Mouse (Mus musculus) urinary bladder, postnatal 10 days (tissue): ENCODE measurements around the gene N4bp3.
"Not testable (repeated sequence)": the region's sequence is repeated elsewhere in the genome, so short reads cannot be mapped to it uniquely, and the experiment has no call there.

ENCODE experiments used
- DNase-seq: peaks from one replicate; pipeline ENCODE4 v3.0.0; 2022; ENCODE audit warnings: low spot score

N4bp3 gene

DNA sequence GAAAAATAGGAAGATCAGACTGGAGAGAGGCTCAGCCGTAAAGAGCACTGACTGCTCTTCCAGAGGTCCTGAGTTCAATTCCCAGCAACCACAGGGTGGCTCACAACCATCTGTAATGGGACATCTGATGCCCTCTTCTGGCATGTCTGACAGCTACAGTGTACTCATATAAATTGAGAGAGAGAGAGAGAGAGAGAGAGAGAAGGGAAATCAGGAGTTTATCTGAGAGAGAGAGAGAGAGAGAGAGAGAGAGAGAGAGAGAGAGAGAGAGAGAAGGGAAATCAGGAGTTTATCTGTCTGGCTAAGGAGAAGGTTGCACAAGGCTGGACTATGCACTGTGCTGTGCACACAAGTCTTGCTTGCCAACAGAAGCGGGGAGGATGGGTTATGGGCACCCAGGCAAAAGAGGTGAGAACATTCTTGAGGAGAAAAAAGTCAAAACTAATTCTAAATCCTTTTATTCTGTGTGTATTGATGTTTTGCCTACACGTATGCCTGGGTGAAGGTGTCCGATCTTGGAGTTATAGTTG is 2.3 kb upstream of the N4bp3 start:
- no peak for DNase-seq

DNA sequence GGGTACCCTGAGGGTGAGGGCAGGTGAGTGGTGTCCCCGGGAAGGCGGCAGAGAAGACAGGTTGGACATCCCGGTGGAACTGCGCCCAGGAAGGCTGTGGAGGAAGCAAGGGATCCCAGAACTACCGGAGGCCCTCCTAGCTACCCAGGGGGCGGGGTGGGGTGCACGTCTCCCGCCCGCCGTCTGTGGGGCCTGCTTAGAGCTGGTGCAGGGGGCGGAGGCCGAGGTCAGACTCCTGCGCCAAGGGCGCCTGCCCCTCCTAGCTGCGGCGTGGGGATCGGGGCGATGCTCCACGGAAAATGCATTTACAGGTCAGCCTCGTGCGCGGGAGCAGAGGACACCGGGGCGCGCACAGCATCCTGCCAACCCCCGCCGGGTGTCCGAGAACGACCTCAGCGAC is 381 bp downstream of the N4bp3 start:
- DNase-seq = no peak

DNA sequence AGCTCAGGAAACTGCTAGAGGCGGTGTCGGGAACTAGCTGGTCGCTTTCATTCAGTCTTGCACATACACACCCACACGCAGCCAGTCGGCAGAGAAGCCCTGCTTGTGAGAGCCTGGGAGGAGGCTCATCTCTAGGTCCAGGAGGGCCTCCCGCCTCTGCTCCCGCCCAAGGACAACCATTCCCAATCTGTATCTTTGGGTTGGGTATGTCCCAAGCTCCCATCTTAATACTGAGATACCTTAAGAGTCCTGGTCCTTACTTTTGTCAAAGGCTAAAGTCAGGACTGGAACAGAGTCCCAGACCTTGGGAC is 798 bp downstream of the N4bp3 start:
- no peak for DNase-seq

DNA sequence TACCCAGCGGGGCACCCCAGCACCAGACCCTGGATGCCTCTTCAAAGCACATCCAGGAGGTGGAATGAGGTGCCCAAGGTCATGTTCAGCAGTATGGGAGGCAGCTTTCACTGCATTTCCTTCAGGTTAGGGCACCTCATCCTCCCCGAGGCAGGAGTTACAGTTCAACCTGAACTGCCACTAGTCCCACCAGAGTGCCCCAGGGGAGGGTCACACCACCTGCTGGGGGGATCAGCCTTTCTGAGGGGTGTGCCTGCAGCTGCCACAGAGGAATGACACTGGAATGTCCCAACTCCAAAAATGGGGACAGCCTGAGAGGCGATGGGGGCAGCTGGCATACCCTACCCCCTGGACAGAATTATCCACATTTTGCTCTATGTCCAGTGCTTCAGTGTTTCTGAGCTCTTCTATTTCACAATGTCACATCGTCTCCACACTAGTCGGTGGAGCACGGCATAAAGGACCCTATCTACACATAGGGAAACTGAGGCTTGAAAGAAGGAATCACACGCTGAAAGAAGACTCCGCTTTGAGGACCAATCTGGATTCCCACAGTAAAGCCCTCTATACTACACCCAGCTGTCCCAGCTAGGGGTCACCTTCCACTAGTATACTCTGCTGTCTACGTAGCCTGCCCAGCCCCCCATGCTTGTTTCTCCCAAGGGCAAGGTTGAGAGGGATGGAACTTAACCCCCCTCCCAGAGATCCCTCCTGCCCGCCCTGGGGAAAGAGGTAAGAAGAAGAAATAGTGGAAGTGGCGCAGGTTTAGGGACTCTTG is 1.3 kb downstream of the N4bp3 start:
- DNase-seq = no peak

DNA sequence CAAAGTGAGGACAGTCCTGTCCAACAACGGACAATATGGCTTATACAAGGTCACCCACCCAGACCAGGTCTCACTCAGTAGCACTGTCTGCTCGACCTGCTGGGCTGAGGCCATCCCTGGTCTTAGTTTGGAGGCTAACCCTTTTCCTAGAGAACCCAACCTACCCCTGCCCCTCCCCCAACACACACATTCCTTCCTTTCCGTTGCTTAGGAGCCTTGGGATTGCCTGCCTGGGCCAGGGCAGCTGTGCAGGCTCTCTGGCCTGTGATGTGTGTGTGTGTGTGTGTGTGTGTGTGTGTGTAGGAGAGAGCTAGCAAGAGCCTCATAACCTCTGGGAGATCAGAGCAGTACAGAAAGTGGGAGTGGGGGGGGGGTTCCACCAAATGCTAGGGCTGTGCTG is 2.1 kb downstream of the N4bp3 start:
- no peak for DNase-seq

DNA sequence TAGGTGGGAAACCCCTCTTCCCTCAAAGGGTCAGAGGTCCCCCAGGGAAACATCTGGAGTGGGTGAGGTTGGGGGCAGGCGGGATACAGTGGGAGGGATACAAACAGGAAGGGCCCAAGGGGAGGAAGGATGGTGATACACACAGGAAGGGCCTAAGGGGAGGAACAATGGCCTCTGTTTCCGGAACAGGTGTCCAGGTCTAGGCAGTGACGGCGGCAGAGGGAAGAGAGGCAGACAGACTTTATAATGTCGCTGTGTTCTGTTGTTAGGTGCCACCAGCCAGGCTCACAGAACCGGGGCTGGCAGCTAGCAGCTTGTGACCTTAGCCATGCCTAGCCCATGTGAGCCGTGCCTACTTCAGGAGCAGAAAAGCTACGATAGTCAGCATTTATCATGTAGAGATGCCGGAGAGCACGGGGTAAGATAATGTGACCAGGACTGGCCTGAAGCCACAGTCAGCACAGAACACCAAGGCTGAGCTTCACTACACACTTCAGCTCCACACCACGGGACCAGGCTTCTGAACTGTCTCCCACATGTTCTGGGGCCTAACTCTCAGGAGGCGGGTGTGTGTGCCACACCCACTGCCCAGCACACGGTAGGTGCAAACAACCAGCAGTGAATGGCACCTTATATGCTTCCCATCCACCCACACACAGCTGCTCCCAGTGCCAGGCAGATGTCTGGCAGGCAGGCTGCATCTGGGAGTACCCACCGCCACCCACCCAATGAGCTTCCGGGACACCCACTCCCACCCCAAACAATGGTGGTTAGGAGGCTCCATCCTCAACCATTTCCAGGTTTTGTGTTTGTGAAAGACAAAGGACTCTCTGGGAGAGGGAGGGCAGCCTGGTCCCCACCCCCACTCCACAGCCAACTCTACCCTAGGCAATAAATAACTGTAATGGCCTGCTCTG is 3.6 kb downstream of the N4bp3 start:
- DNase-seq = no peak

DNA sequence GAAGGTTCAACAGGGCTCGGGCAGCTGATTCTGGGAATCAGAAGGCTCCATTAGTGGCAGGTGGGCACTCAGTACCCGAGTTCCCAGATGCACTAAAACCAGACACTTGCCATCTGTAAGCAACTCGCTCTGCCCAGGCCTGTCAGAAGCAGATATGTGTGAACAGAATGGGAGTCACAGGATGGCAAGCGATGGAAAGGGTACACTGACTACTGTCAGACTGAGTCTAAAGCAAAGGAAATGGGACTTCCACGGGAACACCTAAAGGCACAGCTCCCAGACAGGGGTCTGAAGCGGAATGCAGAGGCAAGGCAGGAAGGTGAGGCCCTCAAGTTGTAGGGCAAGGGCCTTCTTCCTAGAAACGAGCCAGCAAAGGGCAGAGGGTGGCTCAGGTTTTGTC is 4.4 kb downstream of the N4bp3 start:
- no peak for DNase-seq

DNA sequence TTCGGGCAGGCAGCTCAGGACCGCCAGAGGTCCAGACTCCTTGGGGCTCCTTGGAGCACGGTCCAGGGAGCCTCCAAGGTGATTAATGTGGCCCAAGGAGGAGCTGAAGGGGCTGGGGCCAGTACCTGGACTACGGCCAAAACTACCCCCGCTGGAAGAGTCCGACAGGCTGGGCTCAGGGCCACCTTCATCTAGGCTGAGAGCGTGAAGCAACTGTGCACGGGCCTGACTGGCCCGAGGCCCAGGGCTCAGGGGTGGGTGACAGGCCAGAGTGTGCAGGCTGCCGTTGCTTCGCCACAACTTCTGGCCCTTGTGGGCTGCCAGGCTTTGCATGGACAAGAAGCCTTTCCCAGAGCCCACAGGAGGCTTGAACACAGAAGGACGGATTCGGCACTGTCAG is 5.3 kb downstream of the N4bp3 start:
- DNase-seq = no peak

DNA sequence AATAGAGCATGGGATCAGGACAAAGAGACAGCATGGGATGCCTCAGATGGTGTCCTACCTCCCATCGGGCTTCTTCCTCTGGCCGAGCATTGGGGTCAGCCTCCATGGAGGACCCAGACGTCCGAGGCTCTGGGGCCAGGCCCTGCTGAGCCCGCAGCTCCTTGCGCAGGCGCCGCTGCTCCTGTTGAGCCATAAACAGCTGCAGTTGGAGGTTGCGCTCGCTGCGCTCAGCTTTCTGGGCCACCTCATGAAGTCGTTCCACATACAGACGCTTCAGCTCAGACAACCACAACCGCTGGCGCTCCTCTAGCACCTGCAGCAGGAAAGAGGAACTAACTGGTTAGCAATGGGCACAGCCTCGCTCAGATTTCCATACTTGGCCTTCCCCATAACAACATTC is 6.4 kb downstream of the N4bp3 start:
- DNase-seq = no peak

DNA sequence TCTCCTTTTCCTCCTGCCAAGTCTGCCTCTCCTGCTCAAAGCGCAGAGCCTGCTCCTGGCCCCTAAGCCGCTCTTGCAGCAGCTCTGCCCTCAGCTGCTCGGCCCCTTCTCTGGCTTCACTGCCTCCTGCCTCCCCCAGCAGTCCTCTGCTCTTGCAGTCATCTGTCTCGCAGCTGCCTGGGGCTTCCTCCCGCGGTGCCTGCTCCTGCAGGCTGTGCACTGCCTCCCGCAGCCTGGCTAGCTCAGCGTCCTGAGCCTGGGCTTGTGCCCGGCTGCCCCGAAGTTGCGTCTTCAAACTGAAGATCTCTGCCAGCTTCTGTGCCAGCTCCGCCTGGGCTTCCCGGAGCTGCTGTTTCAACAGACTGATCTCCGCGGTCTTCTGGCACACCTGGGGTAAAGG is 6.9 kb downstream of the N4bp3 start:
- no peak for DNase-seq

DNA sequence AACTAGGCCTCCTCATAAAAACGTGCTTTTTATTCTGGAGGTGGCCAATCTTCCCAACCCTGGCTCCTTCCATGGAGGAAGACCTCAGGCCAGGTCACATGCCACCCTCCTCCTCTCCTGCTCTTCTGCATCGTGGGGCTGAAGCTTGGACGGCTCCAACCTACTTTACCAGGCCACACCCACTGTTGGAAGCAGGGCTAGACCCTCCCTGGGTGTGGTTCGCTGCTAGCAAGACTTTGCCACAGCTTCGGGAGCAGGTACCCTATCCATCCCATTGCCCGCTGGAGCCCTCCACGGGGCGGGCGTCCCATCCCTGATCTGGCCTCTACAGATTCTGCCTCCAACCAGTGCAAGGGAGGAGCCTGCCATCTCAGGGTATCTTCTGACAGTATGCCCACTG is 7.4 kb downstream of the N4bp3 start:
- DNase-seq = no peak

DNA sequence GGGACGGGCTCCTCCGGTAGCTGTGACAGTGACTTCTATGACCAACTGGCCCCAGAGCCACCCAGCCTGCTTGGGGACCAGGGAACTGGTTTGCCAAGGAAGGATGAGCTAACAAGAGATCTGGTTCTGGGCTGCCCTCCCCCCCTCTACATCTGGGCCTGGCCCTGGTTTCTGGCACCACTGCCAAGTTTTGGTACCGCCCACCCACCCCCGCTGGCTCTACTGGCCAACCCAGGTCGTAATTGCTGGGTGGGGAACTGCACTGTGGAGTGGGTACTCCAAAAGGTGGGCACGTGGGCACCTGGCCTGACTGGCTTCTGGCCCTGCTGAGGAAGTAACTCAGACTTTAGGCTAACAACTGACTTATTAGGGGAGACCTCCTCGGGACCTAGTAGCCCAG is 9.9 kb downstream of the N4bp3 start:
- DNase-seq = no peak

DNA sequence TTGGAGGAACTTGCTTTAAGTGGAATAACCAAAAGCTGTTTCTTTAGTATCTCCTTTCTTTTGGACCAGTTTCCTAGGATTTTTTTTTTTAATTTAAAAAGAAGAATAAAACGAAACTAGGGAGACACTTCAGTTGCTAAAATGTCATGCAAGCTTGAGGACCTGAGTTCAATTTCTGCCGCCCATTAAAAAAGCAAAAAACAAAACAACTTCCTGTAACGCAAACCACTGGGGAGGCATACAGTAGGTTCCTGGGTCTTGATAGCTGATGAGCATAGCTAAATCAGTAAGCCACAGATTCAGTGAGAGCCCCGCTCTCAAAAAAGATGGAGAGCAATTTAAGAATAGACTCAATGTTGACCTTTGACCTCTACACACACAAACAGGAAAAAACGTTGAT is 12.1 kb downstream of the N4bp3 start:
- DNase-seq = no peak

DNA sequence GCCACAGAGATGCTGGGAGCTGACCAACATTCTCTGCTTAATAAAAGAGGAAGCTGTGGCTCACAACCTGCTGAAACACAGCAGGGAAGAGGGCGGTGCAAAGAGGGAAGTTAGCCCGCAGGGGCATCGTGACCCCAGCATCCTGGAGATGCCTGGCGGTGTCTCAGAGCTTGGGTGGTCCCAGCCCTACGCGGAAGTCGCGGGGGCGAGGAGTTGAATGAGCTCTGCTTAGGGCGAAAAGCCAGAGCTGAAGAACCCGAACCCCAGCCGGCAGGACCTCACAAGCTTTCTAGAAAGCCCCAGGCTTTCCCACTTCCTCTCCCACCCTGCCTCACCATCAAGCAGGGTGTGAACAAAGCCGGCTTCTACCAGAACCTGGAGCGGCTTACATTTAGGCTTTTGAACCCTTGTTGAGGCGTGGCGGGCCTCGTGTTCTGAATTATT is 12.6 kb downstream of the N4bp3 start:
- DNase-seq = no peak

DNA sequence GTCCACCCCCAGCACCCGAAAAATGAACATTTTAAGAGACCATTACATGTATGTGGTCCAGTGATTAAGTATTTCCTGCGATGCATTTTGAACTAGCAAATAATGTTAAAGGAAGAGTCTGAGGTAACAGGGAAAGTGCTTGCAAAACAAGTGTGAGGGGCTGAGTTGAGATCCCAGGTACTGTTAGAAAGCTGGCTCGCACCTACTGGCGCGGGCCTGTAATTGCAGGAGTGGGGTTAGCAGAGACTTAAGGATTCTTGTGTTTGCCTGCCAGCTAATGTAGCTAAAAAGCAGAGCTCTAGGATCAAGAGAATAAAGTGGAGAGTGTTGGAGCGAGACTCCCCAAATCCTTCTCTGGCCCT is 14.3 kb downstream of the N4bp3 start:
- no peak for DNase-seq

DNA sequence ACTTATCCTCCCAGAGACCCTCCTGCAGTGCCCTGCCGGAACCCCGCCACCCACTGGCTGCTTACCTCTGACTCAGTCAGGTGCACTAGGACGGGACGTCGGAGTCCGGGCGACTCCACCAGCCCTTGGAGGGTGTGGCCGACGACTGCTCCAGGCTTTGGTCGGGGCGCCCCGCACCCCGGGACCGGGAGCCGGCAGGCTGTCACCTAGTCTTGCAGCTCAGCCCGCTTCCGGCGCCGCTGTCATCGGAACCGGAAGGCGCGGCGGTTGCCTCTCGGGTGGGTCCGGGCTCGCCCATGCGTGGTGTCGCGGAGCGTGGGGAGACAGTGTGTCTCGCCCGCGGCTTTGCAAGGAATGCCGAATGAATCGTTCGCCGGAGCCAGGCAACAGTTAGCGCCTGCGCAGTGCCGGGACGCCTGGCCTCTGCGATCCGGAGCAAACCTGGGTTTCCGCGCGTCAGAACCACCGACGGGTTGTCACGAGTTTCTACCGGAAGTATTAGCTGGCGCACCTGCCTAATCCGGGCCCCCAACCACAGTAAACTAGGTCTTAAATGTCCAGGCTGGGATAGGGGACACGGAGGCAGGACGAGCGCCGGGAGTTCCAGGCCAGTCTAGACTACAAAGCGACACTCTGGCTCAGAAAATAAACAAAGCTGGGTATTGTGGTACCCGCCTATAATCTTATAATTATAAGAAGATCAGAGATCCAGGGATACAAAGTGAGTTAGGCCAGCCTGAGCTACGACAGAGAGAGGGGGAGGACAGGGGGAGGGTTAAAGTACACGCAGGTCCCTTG is 14.9 kb downstream of the N4bp3 start, which contains the start of gene Rmnd5b:
Gene Rmnd5b (minus strand): TSS at position 372 of the 798 bp plus-strand sequence.
- DNase-seq = peak; percentile 71

DNA sequence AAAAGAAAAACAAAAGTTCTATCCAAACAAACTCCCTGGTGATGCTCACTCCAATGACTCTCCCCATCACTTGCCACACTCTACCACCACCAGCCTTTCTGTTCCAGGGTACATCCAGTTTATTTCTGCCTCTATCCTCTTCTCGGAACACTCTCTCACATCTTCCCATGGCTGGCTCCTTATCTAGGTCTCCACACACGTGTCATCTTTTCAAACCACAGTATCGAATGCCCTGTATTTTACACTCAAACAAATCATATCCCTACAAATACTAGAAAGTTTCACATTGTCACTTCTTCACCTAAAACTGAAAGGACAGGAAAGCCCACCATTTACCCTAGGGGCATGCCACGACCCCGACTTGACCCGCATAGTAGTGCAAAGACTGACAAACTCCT is 15.5 kb downstream of the N4bp3 start:
- DNase-seq = no peak

DNA sequence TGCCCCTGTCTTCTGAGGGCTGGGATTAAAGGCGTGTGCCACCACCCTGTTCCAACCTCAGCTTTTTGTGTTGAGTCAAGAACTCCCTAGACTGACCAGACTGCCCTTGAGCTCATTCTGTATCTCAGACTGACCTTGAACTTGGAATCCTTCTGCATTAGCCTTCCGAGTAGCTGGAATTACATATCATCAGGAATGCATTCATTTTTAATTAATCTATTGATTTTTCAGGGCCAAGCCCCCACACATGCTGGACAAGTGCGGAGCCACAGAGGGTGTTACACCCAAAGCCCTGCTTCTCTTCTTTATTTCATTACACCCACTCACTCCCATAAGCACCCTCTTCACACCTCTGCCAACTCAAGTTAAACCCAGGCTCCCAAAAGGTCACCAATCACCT is 16.9 kb downstream of the N4bp3 start:
- DNase-seq = no peak

DNA sequence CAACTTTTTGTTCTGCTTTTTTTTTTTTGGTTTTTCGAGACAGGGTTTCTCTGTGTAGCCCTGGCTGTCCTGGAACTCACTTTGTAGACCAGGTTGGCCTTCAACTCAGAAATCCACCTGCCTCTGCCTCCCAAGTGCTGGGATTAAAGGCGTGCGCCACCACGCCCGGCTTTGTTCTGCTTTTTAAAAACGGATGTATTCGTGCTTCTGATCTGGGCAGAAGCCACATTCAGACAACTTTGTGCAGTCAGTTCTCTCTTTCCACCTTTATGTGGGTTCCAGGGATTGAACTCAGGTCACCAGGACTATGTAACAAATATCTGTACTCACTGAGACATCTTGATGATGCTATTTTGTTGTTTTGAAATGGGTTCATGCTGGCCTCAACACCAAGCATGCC is 17.4 kb downstream of the N4bp3 start:
- not testable (repeated sequence) for DNase-seq

DNA sequence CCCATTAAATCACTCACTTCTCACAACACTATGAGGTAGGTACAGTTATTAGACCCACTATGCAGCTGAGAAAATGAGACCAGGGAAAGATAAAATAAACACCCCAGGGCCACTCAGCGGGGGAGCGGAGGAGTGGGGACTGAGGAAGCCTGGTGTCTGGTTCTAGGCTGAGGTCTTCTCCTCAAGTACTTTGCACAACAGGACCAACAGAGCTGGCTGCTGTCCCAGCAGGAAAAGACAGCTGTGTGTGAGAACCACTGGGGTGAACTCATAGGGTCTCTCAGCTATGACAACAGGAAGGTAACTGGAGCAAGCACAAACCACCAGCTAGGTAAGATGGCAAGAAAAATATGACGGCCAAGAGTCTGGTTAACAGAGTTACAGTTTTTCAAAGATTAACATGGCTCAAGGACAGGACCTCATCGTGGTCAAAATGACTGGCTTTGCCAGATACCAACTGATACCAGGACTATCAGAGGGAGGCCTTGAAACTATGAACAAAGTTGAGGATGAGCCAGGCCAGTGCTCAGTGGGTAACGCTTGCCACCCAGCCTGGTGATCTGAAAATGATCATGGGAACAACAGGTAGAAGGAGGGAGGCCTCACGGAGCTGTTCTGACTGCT is 18.4 kb downstream of the N4bp3 start:
- DNase-seq = no peak

DNA sequence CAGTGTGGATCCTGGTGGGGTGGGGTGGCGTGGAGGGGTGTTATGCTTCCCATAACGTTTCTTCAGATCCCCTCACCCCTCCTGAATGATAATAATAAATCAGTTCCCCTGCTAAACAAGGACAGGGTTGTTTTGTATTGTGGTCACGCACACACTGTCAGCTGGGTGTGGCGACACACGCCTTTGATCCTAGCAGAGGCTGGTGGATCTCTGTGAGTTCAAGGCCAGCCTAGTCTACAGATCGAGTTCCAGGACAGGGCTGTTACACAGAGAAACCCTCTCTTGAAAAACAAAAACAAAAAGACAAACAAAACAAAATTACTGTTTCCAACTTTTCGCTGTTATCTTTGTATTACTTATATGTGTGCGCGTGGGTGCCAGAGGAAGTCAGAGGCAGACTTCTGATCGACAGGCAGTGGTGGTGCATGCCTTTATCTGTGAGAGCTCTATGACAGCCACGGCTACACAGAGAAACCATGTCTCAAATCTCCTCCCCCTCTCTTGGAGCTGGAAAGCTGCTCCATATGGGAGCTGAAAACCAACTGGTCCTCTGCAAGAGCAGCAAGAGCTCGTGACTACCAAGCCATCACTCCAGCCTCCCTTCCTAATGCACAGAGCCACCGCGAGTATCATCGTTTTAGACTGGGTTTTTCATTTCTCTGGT is 20.9 kb downstream of the N4bp3 start:
- DNase-seq = no peak
